Mouse (Mus musculus) heart, adult 10 weeks (tissue): ENCODE measurements around the gene Hoxd13. TPM values are rescaled to one million over a fixed set of nuclear protein-coding genes. Genes with fewer than 3 reads are reported as not detected.

Experiments used
- polyA plus RNA-seq: library from polyadenylated mRNA; stranded (reverse); fragments of 350-450 nt; fragmentation: Illumina TruSeq; extraction: RNeasy Lipid Tissue Mini Kit (QIAGEN cat#74804); gene quantifications from one replicate; pipeline ENCODE4 v1.2.3, GENCODE M21; 2014; ENCODE audit warnings: low read depth, low replicate concordance

Hoxd13 gene
- not detected for polyA plus RNA-seq

GRCm38 (mm10) chr2:74667842-74668357 is at the start of gene Hoxd13:
Hoxd13 (plus strand) TSS chr2:74668310.

GRCm38 (mm10) chr2:74659507-74660005 is 8.6 kb upstream of the Hoxd13 start, which contains the start of gene Evx2:
Evx2 (minus strand) TSS chr2:74659557.

GRCm38 (mm10) chr2:74674881-74675665 is 7.0 kb downstream of the Hoxd13 start, which contains the start of gene Hoxd12:
Hoxd12 (plus strand) TSS chr2:74675013.

GRCm38 (mm10) chr2:74678891-74679595 is 10.9 kb downstream of the Hoxd13 start, which contains the start of gene Hoxd11:
Hoxd11 (plus strand) TSS chr2:74679557.

GRCm38 (mm10) chr2:74691022-74691951 is 23.2 kb downstream of the Hoxd13 start, which contains the start of gene Hoxd10:
Hoxd10 (plus strand) TSS chr2:74691924.

GRCm38 (mm10) chr2:74697567-74698121 is 29.5 kb downstream of the Hoxd13 start, which contains the start of gene Hoxd9:
Hoxd9 (plus strand) TSS chr2:74697727.

GRCm38 (mm10) chr2:74704393-74704998 is 36.4 kb downstream of the Hoxd13 start, which contains the start of gene Hoxd8:
Hoxd8 (plus strand) TSS chr2:74704615.

GRCm38 (mm10) chr2:74711721-74712621 is 43.9 kb downstream of the Hoxd13 start, which contains the start of the genes Hoxd3 and Hoxd4:
Hoxd3 (plus strand) TSS chr2:74711927.
Hoxd4 (plus strand) TSS chr2:74711929.

Other genes starting within 250 kb of the Hoxd13 start
- gene Lnpk, start 88.9 kb upstream of the Hoxd13 start, polyA plus RNA-seq, result 12.2 TPM
- gene Evx2, start 8.8 kb upstream of the Hoxd13 start, polyA plus RNA-seq, result not detected
- gene Hoxd12, start 6.7 kb downstream of the Hoxd13 start, polyA plus RNA-seq, result not detected
- gene Hoxd11, start 11.2 kb downstream of the Hoxd13 start, polyA plus RNA-seq, result not detected
- not detected for gene Hoxd10, start 23.6 kb downstream of the Hoxd13 start, polyA plus RNA-seq
- 0.21 TPM for gene Hoxd9, start 29.4 kb downstream of the Hoxd13 start, polyA plus RNA-seq
- gene Hoxd8, start 36.3 kb downstream of the Hoxd13 start, polyA plus RNA-seq, result 0.21 TPM
- gene Hoxd3, start 43.6 kb downstream of the Hoxd13 start, polyA plus RNA-seq, result not detected
- gene Hoxd4, start 43.6 kb downstream of the Hoxd13 start, polyA plus RNA-seq, result 0.31 TPM
- not detected for gene Gm28230, start 58.4 kb downstream of the Hoxd13 start, polyA plus RNA-seq
- gene Hoxd1, start 94.7 kb downstream of the Hoxd13 start, polyA plus RNA-seq, result not detected
- gene Mtx2, start 157.5 kb downstream of the Hoxd13 start, polyA plus RNA-seq, result 127 TPM